Mouse (Mus musculus) cerebellum, adult 2 months (tissue): Measurements from ENCODE around the gene Paxip1.

Source experiments
- CTCF ChIP-seq: fragments of 200-500 bp; IDR thresholded peaks from 2 replicates; pipeline ENCODE4 v1.5.1; 2011; ENCODE audit warnings: low read depth, mild to moderate bottlenecking, control low read depth, low read length, moderate library complexity, borderline replicate concordance; ENCODE audit not compliant: insufficient read depth
- POLR2A ChIP-seq: fragments of 200-500 bp; IDR thresholded peaks from 2 replicates; pipeline ENCODE4 v1.6.1; 2011; ENCODE audit warnings: low read length, control low read depth, borderline replicate concordance; ENCODE audit not compliant: insufficient read depth

- TF ChIP-seq POLR2A (no peak), CTCF (no peak)
These were observed 8.1 kb downstream of the Paxip1 start for GRCm38 (mm10) chr5:27783381-27783780.
